Mouse (Mus musculus) bone marrow macrophage, adult 2 months (primary cell): Measurements from ENCODE around the gene Fpr2. TPM values are rescaled to one million over a fixed set of nuclear protein-coding genes. Genes with fewer than 3 reads are reported as not detected.
"Not testable (repeated sequence)": the region's sequence is repeated elsewhere in the genome, so short reads cannot be mapped to it uniquely, and the experiment has no call there.

Experiments
- H3K27ac ChIP-seq: 2 replicates; pipeline ENCODE4 v1.5.1; 2012; ENCODE audit warnings: low read depth, low read length; ENCODE audit not compliant: insufficient read depth
- H3K4me1 ChIP-seq: 2 replicates; pipeline ENCODE4 v1.6.1; 2012; ENCODE audit warnings: low read length; ENCODE audit not compliant: control insufficient read depth, insufficient read depth
- H3K4me3 ChIP-seq: 2 replicates; pipeline ENCODE4 v1.5.1; 2012; ENCODE audit warnings: mild to moderate bottlenecking, low read length, moderate library complexity; ENCODE audit not compliant: insufficient read depth
- CTCF ChIP-seq: IDR thresholded peaks from 2 replicates; pipeline ENCODE4 v1.5.1; 2012; ENCODE audit warnings: low read depth, mild to moderate bottlenecking, low read length, moderate library complexity
- POLR2A ChIP-seq: IDR thresholded peaks from 2 replicates; pipeline ENCODE4 v1.6.1; 2012; ENCODE audit warnings: mild to moderate bottlenecking, low read depth, low read length, borderline replicate concordance
- polyA plus RNA-seq: library from polyadenylated mRNA; stranded (reverse); fragments of >200 nt; gene quantifications from 2 replicates; pipeline ENCODE4 v1.2.4, GENCODE M21; 2012; ENCODE audit not compliant: missing spikeins, insufficient read depth, insufficient read length

The Fpr2 gene
- 54.1 and 56.6 TPM in 2 replicates for polyA plus RNA-seq

GRCm38 (mm10) chr17:17887774-17888248 lies at the start of gene Fpr2, which contains the start of gene Fpr3:
Gene Fpr2, plus strand, starts transcription at chr17:17887824.
Gene Fpr3, plus strand, starts transcription at chr17:17887852.
- TF ChIP-seq POLR2A (no peak), CTCF (no peak)
- Histone ChIP-seq H3K27ac (peak within 1 kb of the TSS; percentile 19; the same call in 1 of the 2 replicates), H3K4me1 (peaks cover 34% of the 10 kb centered on the region), H3K4me3 (no peak within 1 kb of the TSS)

GRCm38 (mm10) chr17:17837919-17838701 lies 49.5 kb upstream of the Fpr2 start:
- TF ChIP-seq POLR2A: 0 out of 2 replicates have a peak, but pooled peaks have one; percentile 64
- peak; percentile 74; the same call in 1 of the 2 replicates for TF ChIP-seq CTCF
- H3K4me1 ChIP-seq: peaks cover 16% of the 10 kb centered on the region
- peak overlapping the region; percentile 73 for H3K27ac ChIP-seq
- peak overlapping the region; percentile 74 for H3K4me3 ChIP-seq

- Histone ChIP-seq H3K27ac (no peak overlapping the region), H3K4me3 (0 out of 2 replicates have a peak overlapping the region, but pooled peaks have one; percentile 74), H3K4me1 (peaks cover 16% of the 10 kb centered on the region)
- TF ChIP-seq POLR2A: no peak
Observed at GRCm38 (mm10) chr17:17839276-17839675, 48.3 kb upstream of the Fpr2 start.

- TF ChIP-seq CTCF (no peak), POLR2A (no peak)
- Histone ChIP-seq H3K27ac (no peak overlapping the region), H3K4me1 (peaks cover 17% of the 10 kb centered on the region), H3K4me3 (no peak overlapping the region)
Observed at GRCm38 (mm10) chr17:17840796-17841195, 46.8 kb upstream of the Fpr2 start.

- H3K4me1 ChIP-seq: peaks cover 13% of the 10 kb centered on the region
- no peak overlapping the region for H3K4me3 ChIP-seq
- H3K27ac ChIP-seq: no peak overlapping the region
- TF ChIP-seq POLR2A: no peak
Observed at GRCm38 (mm10) chr17:17843534-17844261, 43.9 kb upstream of the Fpr2 start.

- H3K27ac ChIP-seq, H3K4me1 ChIP-seq, H3K4me3 ChIP-seq: not testable (repeated sequence)
Observed at GRCm38 (mm10) chr17:17844606-17845005, 43.0 kb upstream of the Fpr2 start.

- TF ChIP-seq POLR2A: no peak
- TF ChIP-seq CTCF: peak; percentile 19; the same call in 1 of the 2 replicates
- Histone ChIP-seq H3K27ac (no peak overlapping the region), H3K4me1 (peaks cover 5% of the 10 kb centered on the region; the same call in 1 of the 2 replicates), H3K4me3 (no peak overlapping the region)
Observed at GRCm38 (mm10) chr17:17845187-17846027, 42.2 kb upstream of the Fpr2 start.

- Histone ChIP-seq H3K27ac (no peak overlapping the region), H3K4me3 (no peak overlapping the region), H3K4me1 (peaks cover 2% of the 10 kb centered on the region; the same call in 1 of the 2 replicates)
- TF ChIP-seq POLR2A (no peak), CTCF (no peak)
Observed at GRCm38 (mm10) chr17:17848988-17849387, 38.6 kb upstream of the Fpr2 start.

- Histone ChIP-seq H3K4me3 (no peak overlapping the region), H3K27ac (no peak overlapping the region), H3K4me1 (0 out of 2 replicates have a peak, but pooled peaks cover 2% of the 10 kb centered on the region)
- TF ChIP-seq CTCF (no peak), POLR2A (no peak)
Observed at GRCm38 (mm10) chr17:17849906-17850712, 37.5 kb upstream of the Fpr2 start.
